10 mouse cellular contexts compared by ENCODE assay signal in the genomic region with DNA sequence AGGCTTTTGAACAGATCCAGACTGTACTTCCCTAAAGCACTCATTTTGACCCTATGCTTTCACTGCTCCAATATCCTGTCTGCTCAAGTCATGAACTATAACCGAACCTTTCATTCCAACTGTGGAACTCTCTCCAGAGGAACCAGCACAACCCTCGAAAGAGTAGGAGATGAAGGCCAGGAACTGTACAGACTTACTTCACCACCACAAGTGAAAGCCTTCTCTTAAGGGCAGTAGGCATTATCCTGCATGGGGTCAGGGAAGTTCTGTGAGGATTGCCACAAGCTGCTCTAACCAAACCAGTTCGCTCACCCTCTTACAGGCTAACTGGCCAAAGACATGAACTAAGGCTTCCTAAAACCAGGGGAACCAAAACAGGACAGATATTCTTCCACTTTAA. TPM values are rescaled to one million over a fixed set of nuclear protein-coding genes. Genes with fewer than 3 reads are reported as not detected.
A peak's percentile ranks its signal among the peaks of the same experiment; 100 is the strongest.
DNase-seq lines count a peak whose midpoint lies in the region; ATAC-seq and TF ChIP-seq lines count a peak whose summit lies in the region.
"Had no signal": no experiment of that assay in that cellular context is flagged by ENCODE, and none has a peak within 500 bp of the region (broad histone marks: within the 10 kb centered on the region; RNA-seq: fewer than 3 reads in every experiment).

No protein-coding gene starts in this region.

- H3K27me3 ChIP-seq in heart, embryonic 11.5 days (ENCODE audit: control insufficient read depth, insufficient read depth, low read length), result no peaks in the 10 kb centered on the region
- no peaks in the 10 kb centered on the region for H3K27me3 ChIP-seq in ES-Bruce4 (ENCODE audit: control insufficient read depth, insufficient read depth, low read length, poor library complexity, severe bottlenecking)
- no peaks in the 10 kb centered on the region for H3K27me3 ChIP-seq in hindbrain, embryonic 12.5 days

- H3K36me3 ChIP-seq in heart, embryonic 11.5 days (ENCODE audit: control insufficient read depth, insufficient read depth, low read length), result peaks cover 56% of the 10 kb centered on the region
- H3K36me3 ChIP-seq in ES-Bruce4 (ENCODE audit: control insufficient read depth, insufficient read depth, low read length, poor library complexity, severe bottlenecking) (peaks cover 91% of the 10 kb centered on the region), macrophage (ENCODE audit: inconsistent target) (peaks cover 53% of the 10 kb centered on the region)
- peaks cover 84% of the 10 kb centered on the region for H3K36me3 ChIP-seq in hindbrain, embryonic 12.5 days

- TF ChIP-seq POLR2A in ES-Bruce4 (IDR thresholded peaks at IDR 0.05; ENCODE audit: insufficient read depth, low read length), result no peak

- DNase-seq in heart, postnatal 14 days, result no peak
- no peak for DNase-seq in frontal cortex, postnatal 14 days (ENCODE audit: low spot score in 2 of 2)
- DNase-seq in right cerebral cortex, adult 2 months (ENCODE audit: low spot score in 2 of 2), result no peak
- DNase-seq: adrenal gland, postnatal 10 days; kidney, adult 9 months had no signal

- no peak overlapping the region for H3K27ac ChIP-seq in heart, embryonic 11.5 days (ENCODE audit: low read depth, low read length)
- H3K27ac ChIP-seq in ES-Bruce4 (ENCODE audit: insufficient read depth, low read length) (peak overlapping the region; percentile 4; the same call in 1 of the 2 replicates), macrophage (0 out of 2 replicates have a peak overlapping the region, but pooled peaks have one; percentile 4)
- no peak overlapping the region for H3K27ac ChIP-seq in hindbrain, embryonic 12.5 days

- WGBS in heart, embryonic 11.5 days (ENCODE audit: insufficient replicate concordance), result 82% methylated on average over 3 of the region's 3 CpGs
- 88% methylated on average over 3 of the region's 3 CpGs for WGBS in hindbrain, embryonic 12.5 days
- 41% methylated on average over 3 of the region's 3 CpGs for whole genome bisulfite sequencing in macrophage (ENCODE audit: missing documents)

- H3K4me3 ChIP-seq in heart, embryonic 11.5 days (ENCODE audit: low read depth, low read length), result no peak overlapping the region
- H3K4me3 ChIP-seq in ES-Bruce4 (ENCODE audit: low read depth, low read length) (peak overlapping the region; percentile 31; the same call in 1 of the 2 replicates), macrophage (ENCODE audit: inconsistent target) (no peak overlapping the region)
- H3K4me3 ChIP-seq in hindbrain, embryonic 12.5 days, result no peak overlapping the region

- TF ChIP-seq EP300 in ES-Bruce4 (IDR thresholded peaks at IDR 0.05; ENCODE audit: insufficient read depth, low read depth, low read length), result no peak

- peaks cover 28% of the 10 kb centered on the region for H3K4me1 ChIP-seq in heart, embryonic 11.5 days (ENCODE audit: control insufficient read depth, insufficient read depth, low read length)
- peaks cover 1% of the 10 kb centered on the region for H3K4me1 ChIP-seq in ES-Bruce4 (ENCODE audit: control insufficient read depth, insufficient read depth, low read length)
- H3K4me1 ChIP-seq in hindbrain, embryonic 12.5 days, result peaks cover 52% of the 10 kb centered on the region

- peak overlapping the region; percentile 2; the same call in 1 of the 2 replicates for H3K4me2 ChIP-seq in heart, embryonic 11.5 days
- H3K4me2 ChIP-seq in hindbrain, embryonic 12.5 days (replicated peaks), result peak overlapping the region; percentile 21

- no peaks in the 10 kb centered on the region for H3K9me3 ChIP-seq in heart, embryonic 11.5 days (replicated peaks; ENCODE audit: control insufficient read depth, low read length)
- H3K9me3 ChIP-seq in ES-Bruce4 (replicated peaks; ENCODE audit: control insufficient read depth, insufficient read depth, low read length, poor library complexity, severe bottlenecking), result no peaks in the 10 kb centered on the region
- H3K9me3 ChIP-seq in hindbrain, embryonic 12.5 days (replicated peaks), result no peaks in the 10 kb centered on the region

- no peak for TF ChIP-seq CTCF in ES-Bruce4 (IDR thresholded peaks at IDR 0.05; ENCODE audit: low read depth, low read length)

- peaks cover 94% of the 10 kb centered on the region for H3K79me2 ChIP-seq in macrophage (ENCODE audit: inconsistent target)

- no peak for ATAC-seq in heart, embryonic 11.5 days (replicated peaks; ENCODE audit: insufficient number of reproducible peaks, low FRiP score, low TSS enrichment)
- ATAC-seq in hindbrain, embryonic 12.5 days (ENCODE audit: low FRiP score), result no peak
- no peak for ATAC-seq in frontal cortex, adult (ENCODE audit: low TSS enrichment)

- intact Hi-C loops in heart, postnatal 14 days (cut with DNase I), result no loop called here

- H3K9ac ChIP-seq in heart, embryonic 11.5 days (ENCODE audit: low read depth, low read length), result no peak overlapping the region
- peak overlapping the region; percentile 32 for H3K9ac ChIP-seq in ES-Bruce4 (ENCODE audit: low read depth, poor library complexity, severe bottlenecking)
- H3K9ac ChIP-seq in hindbrain, embryonic 12.5 days, result no peak overlapping the region

RNA-seq across cellular contexts. Expression of a gene that starts 4.9 kb away (rescaled TPM):
- polyA plus RNA-seq in heart, embryonic 11.5 days (2014; fragmentation: Nextera tagmentation; extraction: Ambion mirVana), result 525 and 565 TPM in 2 replicates
- 100 to 1,000 TPM; 511 to 608 TPM for total RNA-seq in heart, postnatal 14 days (2021)
- polyA plus RNA-seq in ES-Bruce4 (2011; ENCODE audit: insufficient read depth, insufficient read length, low read depth, missing spikeins) (2,423 and 2,841 TPM in 2 replicates), macrophage (2018) (605 to 1,612 TPM (median 1,413 TPM) in 3 replicates)
- 399 and 511 TPM in 2 replicates for polyA plus RNA-seq in hindbrain, embryonic 12.5 days (2016; fragmentation: Nextera tagmentation; extraction: Ambion mirVana)
- 100 to 1,000 TPM in 1 of 26 experiments, 10 to 100 TPM in 25; 36.0 to 273 (median 53.7) TPM for total RNA-seq in macrophage (2018; cell fraction: chromatin; rRNA removed)
- total RNA-seq in macrophage (2018; cell fraction: cytosol; rRNA removed), result 100 to 1,000 TPM; 369 to 863 (median 565) TPM
- total RNA-seq in macrophage (2018; cell fraction: nucleus; rRNA removed), result 10 to 100 TPM; 36.1 to 90.9 (median 63.1) TPM

RNA-seq across cellular contexts. Expression of a gene that starts 18.3 kb away (rescaled TPM):
- 259 and 310 TPM in 2 replicates for polyA plus RNA-seq in heart, embryonic 11.5 days (2014; fragmentation: Nextera tagmentation; extraction: Ambion mirVana)
- total RNA-seq in heart, postnatal 14 days (2021), result 10 to 100 TPM; 38.1 to 42.3 TPM
- polyA plus RNA-seq in ES-Bruce4 (2011; ENCODE audit: insufficient read depth, insufficient read length, low read depth, missing spikeins) (330 and 346 TPM in 2 replicates), macrophage (2018) (279 to 355 TPM (median 308 TPM) in 3 replicates)
- polyA plus RNA-seq in hindbrain, embryonic 12.5 days (2016; fragmentation: Nextera tagmentation; extraction: Ambion mirVana), result 478 and 481 TPM in 2 replicates
- 10 to 100 TPM; 20.1 to 75.0 (median 37.9) TPM for total RNA-seq in macrophage (2018; cell fraction: chromatin; rRNA removed)
- 100 to 1,000 TPM; 243 to 394 (median 330) TPM for total RNA-seq in macrophage (2018; cell fraction: cytosol; rRNA removed)
- 100 to 1,000 TPM in 25 of 26 experiments, 10 to 100 TPM in 1; 88.2 to 281 (median 172) TPM for total RNA-seq in macrophage (2018; cell fraction: nucleus; rRNA removed)

Comparison
In these comparisons a context has a peak if more than half of its experiments do, and no peak if none do; other contexts are left out.
1. H3K27ac ChIP-seq: peak in ES-Bruce4 (single experiment) and macrophage (single experiment); none in heart, embryonic 11.5 days (single experiment) and hindbrain, embryonic 12.5 days (single experiment).